Mouse (Mus musculus) heart, postnatal 10 days (tissue): ENCODE measurements at regions not wholly inside any gene's neighbourhood (a gene's known extent, or its start where the extent isn't known, plus 50 kb on each side); places are given as distances from the start of the nearest gene placed in this dataset.
A peak's percentile ranks its signal among the peaks of the same experiment; 100 is the strongest.
"Not testable (repeated sequence)": the region's sequence is repeated elsewhere in the genome, so short reads cannot be mapped to it uniquely, and the experiment has no call there.

Experiments
- DNase-seq, 2 experiments: peaks; one replicate each; pipeline ENCODE4 v3.0.0; 2021
- intact Hi-C: fragments of 180-260 bp; cut with DNase I; formaldehyde crosslinking; loops from one replicate; pipeline ENCODE4 v1.15.1; 2025

DNA sequence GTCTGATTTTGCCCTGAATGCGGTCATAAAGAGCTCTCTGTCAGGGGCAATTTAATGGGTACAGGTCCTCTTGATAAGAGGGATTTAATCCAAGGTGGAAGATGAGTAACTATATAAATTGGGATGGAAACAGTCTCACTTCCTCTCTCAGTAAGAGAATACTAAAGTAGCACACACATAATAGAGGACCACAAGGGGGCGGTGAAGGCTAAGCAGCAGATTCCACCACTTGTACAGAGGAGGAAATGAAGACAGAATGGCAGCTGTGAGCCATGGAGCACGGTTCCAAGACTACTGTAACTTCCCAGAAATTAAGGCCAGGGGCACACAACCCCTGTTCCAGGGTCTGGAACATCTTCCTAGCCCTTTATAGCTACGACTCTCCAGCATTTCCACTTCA, 262.6 kb upstream of the Ywhaq start:
- peak; percentile 26 to 54 for DNase-seq
- intact Hi-C loops = not testable (repeated sequence)

- DNase-seq, intact Hi-C loops: not testable (repeated sequence)
Measured at GRCm38 (mm10) chr12:21649381-21649780, 231.9 kb upstream of the Ywhaq start.

GRCm38 (mm10) chr12:21613781-21614180, 196.3 kb upstream of the Ywhaq start:
- intact Hi-C loops = loop anchor here (10.0 kb wide), 4 partner anchors 89 to 539 kb away; partner anchors contain the start of genes Iah1 and Ywhaq
- peak; percentile 57 to 69 for DNase-seq

- peak in 1 of 2 experiments; percentile 1 for DNase-seq
- intact Hi-C loops = no loop called here
Measured at GRCm38 (mm10) chr12:21568415-21569040, 151.1 kb upstream of the Ywhaq start.

- intact Hi-C loops, DNase-seq: not testable (repeated sequence)
Measured at GRCm38 (mm10) chr12:21543962-21544361, 126.5 kb upstream of the Ywhaq start.

- intact Hi-C loops = not testable (repeated sequence)
- DNase-seq = peak; percentile 81 to 82
Measured at GRCm38 (mm10) chr12:21543153-21543894, 125.9 kb upstream of the Ywhaq start.

DNA sequence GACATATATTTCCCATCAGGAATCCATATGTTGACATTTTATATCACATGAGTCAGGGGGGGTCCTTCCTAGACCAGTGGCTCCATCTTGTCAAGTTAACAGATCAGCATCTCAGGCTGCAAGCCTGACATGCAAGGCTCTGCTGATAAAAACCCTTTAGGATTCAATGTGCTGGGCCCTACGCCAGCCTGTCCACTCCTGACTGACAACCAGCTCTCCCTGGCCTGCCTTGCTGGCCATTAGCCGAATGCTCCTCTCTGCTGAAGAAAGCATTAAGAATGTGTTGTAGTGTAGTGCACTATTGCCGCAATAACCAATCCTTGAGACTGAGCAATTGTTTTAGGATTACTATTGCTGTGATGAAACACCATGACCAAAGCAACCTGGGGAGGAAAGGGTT, 114.3 kb upstream of the Ywhaq start:
- DNase-seq = peak; percentile 28 to 42
- intact Hi-C loops = no loop called here

DNA sequence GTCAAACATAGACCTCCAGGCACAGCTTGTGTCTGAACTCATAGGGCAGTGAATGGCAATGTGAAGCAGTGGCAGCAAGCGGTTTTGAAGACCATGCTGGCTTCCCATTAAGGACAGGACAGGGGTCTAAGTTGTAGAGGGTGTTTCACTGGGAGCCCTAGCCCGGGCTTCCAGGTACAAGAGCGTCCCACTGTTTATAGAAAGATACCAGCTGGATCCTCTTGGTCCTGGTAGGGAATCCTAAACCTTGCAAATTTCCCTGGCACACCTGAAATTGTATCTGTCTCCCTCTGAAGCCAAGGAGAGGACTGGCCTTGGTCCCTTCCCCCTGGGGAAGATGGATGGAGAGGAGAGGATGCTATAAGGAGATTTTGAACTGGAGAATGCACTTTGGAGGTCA, 111.9 kb upstream of the Ywhaq start:
- not testable (repeated sequence) for DNase-seq
- intact Hi-C loops = loop anchor here (10.0 kb wide), 1 partner anchor 85 kb away; no protein-coding TSS in a partner anchor

DNA sequence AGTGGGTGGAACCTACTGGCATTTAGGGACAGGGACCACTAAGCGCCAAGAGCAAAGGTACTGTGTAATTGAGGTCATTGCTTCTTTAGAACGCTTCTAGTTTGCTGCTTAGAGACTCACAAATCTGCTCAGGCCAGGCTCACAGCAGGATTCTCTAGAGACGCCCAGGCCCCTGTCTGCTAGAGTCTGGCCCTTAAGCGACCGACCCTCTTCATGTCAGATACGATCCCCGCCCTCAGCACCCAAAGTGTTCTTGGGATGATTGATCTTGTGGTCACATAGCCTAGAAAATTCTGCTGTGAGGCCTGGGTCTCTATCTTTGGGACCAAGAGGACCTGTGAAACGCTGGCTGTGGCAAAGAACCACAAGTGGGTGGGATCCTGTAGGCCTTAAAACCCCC, 109.9 kb upstream of the Ywhaq start:
- intact Hi-C loops = loop anchor here (10.0 kb wide), 1 partner anchor 87 kb away; no protein-coding TSS in a partner anchor

GRCm38 (mm10) chr12:21526906-21527305, 109.5 kb upstream of the Ywhaq start:
- not testable (repeated sequence) for DNase-seq
- intact Hi-C loops = loop anchor here (10.0 kb wide), 1 partner anchor 88 kb away; no protein-coding TSS in a partner anchor

More for the DNA sequence above, 109.9 kb upstream of the Ywhaq start:
- not testable (repeated sequence) for DNase-seq

DNA sequence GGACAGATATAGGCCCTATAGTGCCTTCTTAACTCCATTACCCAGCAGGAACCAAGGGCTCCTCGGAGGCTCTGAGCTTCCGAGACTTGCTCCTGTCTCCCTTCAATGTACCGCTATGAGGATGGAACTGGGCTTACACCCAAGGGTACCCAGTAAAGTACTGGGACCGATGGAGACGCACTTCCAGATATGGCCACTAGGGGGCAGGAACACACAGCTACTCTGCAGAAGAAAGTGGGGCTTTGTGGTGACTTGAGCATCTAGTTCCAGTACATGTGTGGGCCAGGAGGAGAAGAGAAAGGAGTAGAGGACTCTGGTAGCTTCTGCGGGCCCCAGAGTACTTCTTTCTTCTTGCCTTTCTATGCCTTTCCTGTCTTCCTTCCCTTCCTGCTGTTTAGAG, 108.1 kb upstream of the Ywhaq start:
- intact Hi-C loops = loop anchor here (10.0 kb wide), 1 partner anchor 89 kb away; no protein-coding TSS in a partner anchor
- peak in 1 of 2 experiments; percentile 15 for DNase-seq

DNA sequence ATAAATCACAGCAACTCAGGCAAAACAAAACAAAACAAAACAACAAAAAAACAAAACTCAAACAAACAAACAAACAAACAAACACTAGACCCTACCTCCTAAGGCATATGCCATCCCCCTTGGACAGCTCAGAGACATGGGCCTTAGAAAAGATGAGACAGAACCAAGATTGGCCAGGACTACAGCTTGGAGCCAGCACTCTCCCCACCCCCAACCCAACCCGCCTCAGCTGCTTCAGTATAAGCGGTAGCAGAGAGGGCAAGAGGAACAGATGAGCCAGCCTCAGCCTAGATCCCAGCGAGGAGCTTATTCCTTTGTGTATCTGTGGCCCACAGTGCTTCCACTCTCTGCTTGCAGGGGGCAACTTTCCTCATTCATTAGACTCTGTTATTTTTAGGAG, 105.2 kb upstream of the Ywhaq start:
- intact Hi-C loops = loop anchor here (10.0 kb wide), 1 partner anchor 92 kb away; no protein-coding TSS in a partner anchor
- DNase-seq = no peak

- intact Hi-C loops = no loop called here
Measured at GRCm38 (mm10) chr12:21519058-21519457, 101.6 kb upstream of the Ywhaq start.

DNA sequence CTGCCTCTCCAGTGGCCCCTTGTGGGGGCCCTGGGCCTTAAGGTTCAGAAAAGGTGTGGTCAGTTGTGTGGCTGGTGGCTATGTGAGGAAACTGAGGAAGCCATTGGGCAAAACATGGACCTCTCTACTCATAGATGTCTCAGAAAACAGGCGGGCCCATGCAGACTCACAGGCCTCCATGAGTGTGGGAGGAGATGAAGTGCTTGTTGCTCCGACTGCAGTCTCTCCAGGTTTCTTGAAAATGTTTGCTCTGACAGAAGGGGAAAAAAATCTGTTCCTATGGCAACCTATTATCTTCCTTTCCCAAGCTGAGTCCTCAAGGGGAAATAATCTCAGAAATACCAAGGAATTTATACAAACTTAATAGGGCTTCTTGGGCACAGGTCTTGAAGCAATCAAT, 95.3 kb upstream of the Ywhaq start:
- intact Hi-C loops = no loop called here
- no peak for DNase-seq

More at GRCm38 (mm10) chr12:21519058-21519457, 101.6 kb upstream of the Ywhaq start:
- DNase-seq = peak in 1 of 2 experiments; percentile 10

DNA sequence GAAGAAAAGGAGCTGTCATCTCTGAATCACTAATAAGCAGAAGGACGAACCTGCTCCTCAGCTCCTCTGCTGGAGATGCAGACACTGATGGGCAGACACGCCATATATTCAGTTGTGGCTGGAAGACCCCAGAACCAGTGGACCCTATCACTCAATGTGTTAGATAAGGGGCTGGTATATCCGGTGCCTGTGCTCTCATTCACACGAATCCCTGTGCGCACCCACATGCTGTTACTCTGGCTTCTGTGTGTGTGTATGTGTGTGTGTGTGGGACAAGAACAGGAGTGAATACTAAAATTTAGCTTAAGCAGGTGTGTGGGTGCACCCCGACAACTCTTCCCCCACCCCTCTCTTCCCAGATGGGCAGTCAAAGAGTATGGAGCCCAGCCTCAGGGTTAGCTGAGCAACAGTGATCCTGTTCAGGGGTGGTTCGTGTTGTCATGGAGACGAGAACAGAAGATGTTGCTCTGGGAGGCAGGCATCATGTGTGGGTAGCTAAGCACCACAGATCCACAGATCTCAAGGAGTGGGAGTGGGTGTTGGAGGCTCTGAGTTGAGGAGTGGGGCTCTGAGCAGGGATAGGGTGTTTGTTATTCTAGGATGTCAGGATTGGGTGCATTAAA, 93.7 kb upstream of the Ywhaq start:
- intact Hi-C loops = no loop called here
- no peak for DNase-seq

- DNase-seq = no peak
- intact Hi-C loops = no loop called here
Measured at GRCm38 (mm10) chr12:21507080-21507479, 89.6 kb upstream of the Ywhaq start.

DNA sequence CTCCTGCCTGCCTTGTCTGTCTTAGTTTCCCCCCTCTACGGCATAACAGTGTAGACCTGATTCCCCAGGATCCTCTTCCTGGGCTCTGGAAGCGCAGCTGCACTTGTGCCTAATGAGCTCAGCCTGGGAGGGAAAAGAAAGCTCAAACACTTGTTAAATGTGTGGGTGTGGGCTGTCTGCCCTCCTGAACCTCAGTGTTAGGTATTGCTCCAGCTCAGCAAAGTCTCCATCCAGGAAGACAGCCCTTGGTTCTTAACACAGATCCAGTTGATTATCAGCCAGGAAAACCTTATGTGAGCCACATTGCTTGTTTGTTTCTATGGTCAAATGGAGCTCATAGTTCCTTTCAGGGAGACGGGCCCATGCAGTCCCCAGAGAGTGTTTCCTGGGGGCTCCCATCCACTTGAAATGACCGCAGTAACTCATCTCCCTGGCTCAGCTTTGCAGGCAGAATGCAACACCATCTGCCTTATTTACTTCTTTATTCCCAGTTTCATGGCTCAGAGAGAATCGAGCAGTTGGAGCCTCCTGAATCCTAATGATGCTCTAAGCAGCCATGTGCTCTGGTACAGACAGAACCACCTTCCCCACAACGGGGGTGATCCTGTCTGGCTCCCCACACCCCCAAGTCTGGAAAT, 88.4 kb upstream of the Ywhaq start:
- intact Hi-C loops = no loop called here
- no peak for DNase-seq

GRCm38 (mm10) chr12:21503250-21503649, 85.8 kb upstream of the Ywhaq start:
- intact Hi-C loops = no loop called here
- no peak for DNase-seq

- no peak for DNase-seq
- intact Hi-C loops = no loop called here
Measured at GRCm38 (mm10) chr12:21496974-21497373, 79.5 kb upstream of the Ywhaq start.

DNA sequence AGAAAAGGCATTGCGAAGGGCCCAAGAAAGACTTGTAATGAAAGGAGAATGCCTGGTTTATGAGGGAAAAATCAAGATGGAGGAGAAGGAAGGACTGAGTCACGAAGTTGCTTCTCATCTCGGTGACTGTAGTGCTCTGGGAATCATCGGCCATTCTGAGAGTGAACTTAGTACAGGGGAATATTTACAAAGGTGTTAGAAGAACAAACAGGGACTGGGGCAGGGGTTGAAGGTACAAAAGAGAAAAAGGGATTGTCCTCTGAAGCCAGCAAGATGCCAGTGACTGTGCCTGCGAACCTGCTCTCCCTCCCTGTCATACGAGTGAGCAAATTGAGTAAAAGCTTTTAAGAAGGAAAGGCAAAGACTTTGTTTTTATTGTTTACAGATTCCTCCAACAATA, 78.1 kb upstream of the Ywhaq start:
- no peak for DNase-seq
- intact Hi-C loops = no loop called here

DNA sequence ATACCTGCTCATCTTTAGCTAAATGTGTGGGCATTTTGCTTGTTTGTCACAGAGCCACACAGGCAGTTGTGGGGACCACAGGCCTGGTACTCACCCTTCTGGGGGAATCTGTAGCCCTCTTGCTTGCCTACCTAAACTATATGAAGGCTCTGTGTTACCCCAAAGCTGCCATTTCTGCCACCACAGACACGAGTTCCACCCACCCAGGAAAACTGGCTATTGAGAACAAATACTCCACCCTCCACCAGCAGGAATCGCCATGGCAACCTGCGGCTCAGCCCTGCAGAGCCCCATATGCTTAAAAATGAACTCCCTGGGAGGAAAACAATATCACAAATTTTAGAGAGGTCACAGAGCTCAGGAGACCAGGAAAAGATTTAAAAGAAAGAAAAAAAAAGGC, 76.0 kb upstream of the Ywhaq start:
- intact Hi-C loops = no loop called here
- DNase-seq = no peak
